In genomic region chr9:119401351-119401750, GRCm38 (mm10) we compare ENCODE assay signal across 8 mouse cellular contexts. TPM values are rescaled to one million over a fixed set of nuclear protein-coding genes. Genes with fewer than 3 reads are reported as not detected.
DNase-seq lines count a peak whose midpoint lies in the region; ATAC-seq and TF ChIP-seq lines count a peak whose summit lies in the region.

No protein-coding gene starts in this region.

- peak overlapping the region; percentile 89 for H3K4me2 ChIP-seq in hindbrain, embryonic 13.5 days

- peak; percentile 26 to 29 for DNase-seq in layer of hippocampus, adult 2 months (ENCODE audit: low spot score in 2 of 2)
- no peak for DNase-seq in layer of hippocampus, adult 18-20 months (ENCODE audit: low spot score in 2 of 2)
- peak; percentile 14 for DNase-seq in lung, postnatal 14 days
- DNase-seq in telencephalon, adult 2 months (ENCODE audit: low read depth, low spot score) = peak; percentile 50
- no peak for DNase-seq in right cerebral cortex, postnatal 25 days
- DNase-seq in natural killer cell, adult 2 months (ENCODE audit: low spot score in 2 of 2) = no peak

- peak overlapping the region; percentile 95 for H3K27ac ChIP-seq in layer of hippocampus, adult 2 months
- H3K27ac ChIP-seq in cortical plate, adult 2 months (ENCODE audit: insufficient read depth, low read length) = peak overlapping the region; percentile 77
- H3K27ac ChIP-seq in hindbrain, embryonic 13.5 days = peak overlapping the region; percentile 99

- ATAC-seq in hindbrain, embryonic 13.5 days (ENCODE audit: low FRiP score) = no peak; the same call in none of the 2 replicates

- peaks cover 4% of the 10 kb centered on the region; the same call in 1 of the 2 replicates for H3K4me1 ChIP-seq in cortical plate, adult 2 months (ENCODE audit: control insufficient read depth, insufficient read depth, low read length)
- H3K4me1 ChIP-seq in hindbrain, embryonic 13.5 days (replicated peaks) = peaks cover 39% of the 10 kb centered on the region

- H3K9me3 ChIP-seq in hindbrain, embryonic 13.5 days = no peaks in the 10 kb centered on the region

- peak overlapping the region; percentile 75 for H3K4me3 ChIP-seq in layer of hippocampus, adult 2 months
- peak overlapping the region; percentile 53 for H3K4me3 ChIP-seq in cortical plate, adult 2 months (ENCODE audit: insufficient read depth, low read length)
- H3K4me3 ChIP-seq in hindbrain, embryonic 13.5 days = peak overlapping the region; percentile 96

- H3K27me3 ChIP-seq in hindbrain, embryonic 13.5 days = no peaks in the 10 kb centered on the region

- no peak for TF ChIP-seq CTCF in layer of hippocampus, adult 2 months (conservative IDR thresholded peaks at IDR 0.05)
- no peak for TF ChIP-seq CTCF in cortical plate, adult 2 months (IDR thresholded peaks at IDR 0.05; ENCODE audit: extremely low read depth, insufficient read depth, low read length)

- WGBS in hindbrain, embryonic 13.5 days = 7% methylated on average over 7 of the region's 7 CpGs

- no peaks in the 10 kb centered on the region for H3K36me3 ChIP-seq in hindbrain, embryonic 13.5 days

- H3K9ac ChIP-seq in hindbrain, embryonic 13.5 days = peak overlapping the region; percentile 100

- TF ChIP-seq POLR2A in cortical plate, adult 2 months (IDR thresholded peaks at IDR 0.05; ENCODE audit: extremely low read depth, insufficient read depth, low read length) = no peak

RNA-seq across cellular contexts. Expression of gene Acvr2b, which starts 0.6 kb away (rescaled TPM):
- total RNA-seq in layer of hippocampus, adult 2 months (2021) = 10 to 100 TPM; 13.9 to 14.8 TPM
- 10 to 100 TPM; 11.3 to 13.5 TPM for total RNA-seq in layer of hippocampus, adult 18-20 months (2021)
- polyA plus RNA-seq in cortical plate, adult 2 months (2012; rRNA removed) = 4.8 and 5.8 TPM in 2 replicates
- 44.4 and 48.6 TPM in 2 replicates for polyA plus RNA-seq in hindbrain, embryonic 13.5 days (2015; fragmentation: Nextera tagmentation; extraction: Ambion mirVana)

RNA-seq across cellular contexts. Expression of gene Slc22a14, which starts 36.0 kb away (rescaled TPM):
- not detected for total RNA-seq in layer of hippocampus, adult 2 months (2021)
- total RNA-seq in layer of hippocampus, adult 18-20 months (2021) = not detected
- 0.29 TPM in 1 of 2 replicates, not detected in the other for polyA plus RNA-seq in cortical plate, adult 2 months (2012; rRNA removed)
- polyA plus RNA-seq in hindbrain, embryonic 13.5 days (2015; fragmentation: Nextera tagmentation; extraction: Ambion mirVana) = not detected in 2 replicates

RNA-seq across cellular contexts. Expression of gene Exog, which starts 43.4 kb away (rescaled TPM):
- total RNA-seq in layer of hippocampus, adult 2 months (2021) = 10 to 100 TPM; 17.1 to 19.1 TPM
- total RNA-seq in layer of hippocampus, adult 18-20 months (2021) = 10 to 100 TPM; 20.2 to 21.4 TPM
- polyA plus RNA-seq in cortical plate, adult 2 months (2012; rRNA removed) = 17.9 and 18.1 TPM in 2 replicates
- 48.4 and 51.2 TPM in 2 replicates for polyA plus RNA-seq in hindbrain, embryonic 13.5 days (2015; fragmentation: Nextera tagmentation; extraction: Ambion mirVana)

RNA-seq across cellular contexts. Expression of gene Xylb, which starts 44.2 kb away (rescaled TPM):
- 1 to 10 TPM; 4.9 to 5.1 TPM for total RNA-seq in layer of hippocampus, adult 2 months (2021)
- 1 to 10 TPM; 4.8 to 5.9 TPM for total RNA-seq in layer of hippocampus, adult 18-20 months (2021)
- 7.8 and 8.2 TPM in 2 replicates for polyA plus RNA-seq in cortical plate, adult 2 months (2012; rRNA removed)
- polyA plus RNA-seq in hindbrain, embryonic 13.5 days (2015; fragmentation: Nextera tagmentation; extraction: Ambion mirVana) = 2.4 and 2.5 TPM in 2 replicates

Comparison
In these comparisons a context has a peak if more than half of its experiments do, and no peak if none do; other contexts are left out.
1. DNase-seq: peak in layer of hippocampus, adult 2 months (2 of 2), lung, postnatal 14 days (single experiment) and telencephalon, adult 2 months (single experiment); none in layer of hippocampus, adult 18-20 months (0 of 2), right cerebral cortex, postnatal 25 days (single experiment) and natural killer cell, adult 2 months (0 of 2).
2. Peak in every context shown above with its lines, with median percentiles within 50 percentile points of each other: H3K27ac ChIP-seq and H3K4me3 ChIP-seq.